Mouse (Mus musculus): ENCODE measurements around the gene Arhgef10l. TPM values are rescaled to one million over a fixed set of nuclear protein-coding genes. Genes with fewer than 3 reads are reported as not detected.

The Arhgef10l gene
- total RNA-seq (2014; fragmentation: Nextera tagmentation) (0.07 TPM in 1 of 2 replicates, not detected in the other), total RNA-seq (2017) (not detected in 2 replicates)

- ATAC-seq (replicated peaks; ENCODE audit: low FRiP score, low TSS enrichment, poor library complexity, severe bottlenecking), result no peak
Observed at GRCm38 (mm10) chr4:140665760-140666159, at the start of gene Arhgef10l. Gene Arhgef10l (minus strand): TSS chr4:140666012.

- no peak for ATAC-seq (replicated peaks; ENCODE audit: low FRiP score, low TSS enrichment, poor library complexity, severe bottlenecking)
Observed at GRCm38 (mm10) chr4:140714586-140714985, 48.8 kb upstream of the Arhgef10l start.

DNA sequence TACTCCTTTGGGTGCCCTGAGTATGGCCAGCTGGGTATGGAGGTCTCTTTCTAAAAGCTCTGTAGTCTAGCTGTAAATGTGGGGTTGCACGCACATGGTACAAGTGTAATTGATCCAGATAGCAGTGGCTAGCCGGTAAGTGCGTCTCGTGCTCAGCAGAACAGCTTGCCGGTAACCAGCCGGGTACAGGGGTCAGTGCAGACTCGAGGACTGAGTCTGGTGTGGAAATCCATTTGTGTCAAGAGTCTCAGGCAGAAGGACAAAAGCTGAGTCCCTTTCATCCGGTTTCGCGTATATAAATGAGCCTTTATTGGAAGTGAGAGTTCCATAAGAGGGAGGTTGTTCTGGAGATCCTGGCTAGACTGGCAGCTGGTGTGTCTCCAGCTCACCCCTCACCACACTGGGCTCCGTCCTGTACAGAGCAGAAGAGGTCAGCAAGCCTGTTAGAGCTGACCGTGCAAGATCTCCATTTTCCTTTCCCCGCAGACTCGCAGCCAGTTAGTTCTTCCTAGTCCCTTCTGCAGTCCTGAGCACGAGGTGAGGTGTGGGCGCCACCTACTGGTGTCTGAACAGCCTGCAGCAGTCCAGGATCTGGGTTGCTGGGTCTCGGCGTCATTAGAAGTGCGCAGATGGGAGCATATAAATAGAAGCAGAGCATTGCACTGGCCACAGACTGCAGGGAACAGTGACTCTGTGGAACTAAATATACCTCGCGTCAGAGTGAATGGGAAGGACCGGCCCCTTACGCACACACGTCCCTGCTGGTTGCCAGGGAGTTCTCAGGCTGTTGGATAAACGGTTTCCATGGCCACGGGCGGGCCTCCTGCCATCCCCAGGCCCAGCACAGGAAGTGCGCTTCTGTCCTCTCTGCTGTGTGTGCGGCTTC is 47.9 kb upstream of the Arhgef10l start:
- peak; percentile 60 for ATAC-seq (replicated peaks; ENCODE audit: low FRiP score, low TSS enrichment, poor library complexity, severe bottlenecking)

DNA sequence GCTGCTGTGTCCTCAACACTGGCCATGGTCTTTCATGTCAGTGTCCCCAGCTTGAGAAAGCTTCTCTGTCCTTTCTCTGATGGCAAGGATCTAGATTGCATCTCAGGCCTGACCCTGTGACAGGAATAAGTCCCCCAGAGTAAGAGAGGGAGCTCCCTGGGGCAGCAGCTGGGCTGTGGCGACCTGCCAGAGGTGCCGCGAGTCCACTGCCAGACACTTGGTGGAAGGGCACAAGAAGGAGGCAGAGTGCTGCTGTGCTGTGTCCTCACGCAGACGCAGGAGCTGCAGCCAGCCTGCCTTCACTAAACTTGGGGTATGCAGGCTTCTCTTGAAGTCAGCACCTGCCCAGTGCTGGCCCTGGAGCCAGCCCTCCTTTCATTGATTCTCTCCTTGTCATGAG is 45.5 kb upstream of the Arhgef10l start:
- ATAC-seq (replicated peaks; ENCODE audit: low FRiP score, low TSS enrichment, poor library complexity, severe bottlenecking), result no peak

- ATAC-seq (replicated peaks; ENCODE audit: low FRiP score, low TSS enrichment, poor library complexity, severe bottlenecking), result no peak
Observed at GRCm38 (mm10) chr4:140710781-140711180, 45.0 kb upstream of the Arhgef10l start.

DNA sequence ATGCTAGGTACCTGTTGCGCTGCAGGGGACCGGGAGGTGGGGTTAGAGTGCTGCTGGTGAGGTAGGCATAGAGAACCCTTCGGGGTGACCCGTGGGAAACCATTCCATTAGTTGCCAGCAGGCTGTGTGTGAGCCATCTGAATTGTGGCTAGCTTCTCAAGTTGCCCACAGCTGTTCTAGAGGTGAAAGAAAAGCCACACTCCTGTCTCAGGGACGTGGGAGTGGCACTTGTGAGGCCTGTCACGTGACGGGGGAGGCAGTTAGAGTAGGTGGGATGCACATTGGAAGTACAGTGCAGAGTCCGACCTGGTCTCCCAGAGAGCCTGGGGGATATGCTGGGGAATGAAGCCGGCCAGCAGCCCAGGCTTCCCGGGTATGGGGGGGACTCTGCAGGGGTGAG is 43.8 kb upstream of the Arhgef10l start:
- no peak for ATAC-seq (replicated peaks; ENCODE audit: low FRiP score, low TSS enrichment, poor library complexity, severe bottlenecking)

- no peak for ATAC-seq (replicated peaks; ENCODE audit: low FRiP score, low TSS enrichment, poor library complexity, severe bottlenecking)
Observed at GRCm38 (mm10) chr4:140709111-140709510, 43.3 kb upstream of the Arhgef10l start.

DNA sequence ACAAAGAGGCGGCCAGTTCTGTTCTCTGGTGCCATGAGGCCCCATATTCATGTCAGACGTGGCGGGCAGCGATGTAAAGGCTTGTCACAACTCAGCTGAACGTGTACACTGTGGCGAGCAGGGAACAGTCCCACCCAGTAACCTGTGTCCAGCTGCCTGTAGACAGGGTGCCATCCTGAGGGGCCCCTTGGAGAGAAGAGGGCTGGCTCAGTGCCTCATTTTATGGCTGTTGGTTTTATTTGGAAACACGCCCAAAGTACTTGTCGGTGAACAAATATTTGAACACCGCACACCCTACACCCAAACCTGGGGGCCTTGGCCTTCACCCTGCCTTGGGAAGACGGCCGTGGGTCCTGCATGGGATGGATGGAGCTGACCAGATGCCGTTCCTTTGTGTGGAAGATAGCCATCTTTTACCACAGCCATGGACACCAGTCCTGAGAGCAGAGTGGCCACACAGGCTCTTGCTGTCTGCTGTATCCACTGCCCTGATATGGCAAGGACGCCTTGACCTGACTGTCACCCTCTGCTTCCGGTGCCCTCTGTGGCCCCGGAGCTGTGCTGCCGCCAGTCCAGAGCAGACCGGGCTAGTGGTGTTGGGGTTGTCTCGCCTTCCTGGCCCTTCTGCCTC is 42.6 kb upstream of the Arhgef10l start:
- no peak for ATAC-seq (replicated peaks; ENCODE audit: low FRiP score, low TSS enrichment, poor library complexity, severe bottlenecking)

DNA sequence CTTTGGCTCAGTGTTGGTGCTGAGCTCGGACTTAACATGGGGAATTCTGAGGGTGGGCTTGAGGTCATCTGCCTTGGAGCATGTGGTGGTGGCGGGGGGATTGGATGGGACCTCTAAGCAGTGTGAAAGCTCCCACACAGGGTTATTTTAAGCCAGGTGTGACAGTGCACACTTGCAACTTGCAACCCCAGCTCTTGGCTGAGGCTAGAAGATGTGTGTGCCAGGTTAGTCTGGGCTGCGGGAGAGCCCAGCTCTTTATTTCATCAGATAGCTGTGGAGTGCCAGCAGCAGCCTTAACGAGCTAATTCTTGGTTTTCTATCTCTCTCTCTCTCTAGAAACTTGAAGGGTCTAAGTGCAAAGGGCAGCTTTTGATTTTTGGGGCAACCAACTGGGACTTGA is 41.8 kb upstream of the Arhgef10l start:
- ATAC-seq (replicated peaks; ENCODE audit: low FRiP score, low TSS enrichment, poor library complexity, severe bottlenecking), result no peak

DNA sequence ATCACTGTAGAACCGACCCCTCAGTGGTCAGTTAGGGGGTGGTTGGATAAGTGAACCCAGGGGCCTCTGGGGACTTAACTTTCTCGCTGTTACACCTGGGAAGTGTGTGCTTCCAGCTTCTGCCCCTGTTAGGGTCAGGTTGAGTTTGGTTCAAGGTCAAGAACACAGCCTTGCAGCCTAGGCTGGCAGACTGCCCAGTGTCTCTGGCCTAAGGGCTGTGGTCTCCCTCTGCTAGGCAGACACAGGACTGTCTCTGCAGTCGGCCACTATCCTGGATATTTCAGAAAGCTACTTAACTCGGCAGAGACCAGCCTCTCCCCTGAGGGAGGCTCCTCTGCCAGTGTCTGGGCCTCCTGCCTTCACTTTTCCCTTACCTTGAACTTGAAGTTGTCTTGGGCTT is 38.4 kb upstream of the Arhgef10l start:
- ATAC-seq (replicated peaks; ENCODE audit: low FRiP score, low TSS enrichment, poor library complexity, severe bottlenecking), result no peak

DNA sequence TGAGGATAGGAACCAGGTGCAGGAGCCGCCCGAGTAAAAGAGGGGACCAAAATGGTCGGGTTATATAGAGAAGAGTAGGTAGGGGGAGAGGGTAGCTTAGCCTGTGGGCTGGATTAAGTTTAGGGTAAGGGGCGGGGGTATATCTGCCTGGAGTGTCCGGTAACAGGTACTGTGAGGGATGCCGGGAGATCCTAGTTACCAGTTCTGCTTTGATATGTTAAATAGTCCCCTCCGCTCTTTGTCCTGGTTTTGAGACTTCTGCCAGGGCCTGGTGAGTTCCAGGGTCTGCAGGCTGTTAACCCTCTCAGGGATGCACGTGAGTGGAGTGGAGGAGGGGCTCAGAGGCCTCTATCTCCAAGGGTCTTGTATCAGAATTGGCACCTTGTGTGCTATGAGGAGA is 37.8 kb upstream of the Arhgef10l start:
- no peak for ATAC-seq (replicated peaks; ENCODE audit: low FRiP score, low TSS enrichment, poor library complexity, severe bottlenecking)

- no peak for ATAC-seq (replicated peaks; ENCODE audit: low FRiP score, low TSS enrichment, poor library complexity, severe bottlenecking)
Observed at GRCm38 (mm10) chr4:140702611-140703327, 37.0 kb upstream of the Arhgef10l start.

- no peak for ATAC-seq (replicated peaks; ENCODE audit: low FRiP score, low TSS enrichment, poor library complexity, severe bottlenecking)
Observed at GRCm38 (mm10) chr4:140701716-140702561, 36.1 kb upstream of the Arhgef10l start.

- peak; percentile 31; the same call in 1 of the 2 replicates for ATAC-seq (replicated peaks; ENCODE audit: low FRiP score, low TSS enrichment, poor library complexity, severe bottlenecking)
Observed at GRCm38 (mm10) chr4:140701049-140701715, 35.4 kb upstream of the Arhgef10l start.

DNA sequence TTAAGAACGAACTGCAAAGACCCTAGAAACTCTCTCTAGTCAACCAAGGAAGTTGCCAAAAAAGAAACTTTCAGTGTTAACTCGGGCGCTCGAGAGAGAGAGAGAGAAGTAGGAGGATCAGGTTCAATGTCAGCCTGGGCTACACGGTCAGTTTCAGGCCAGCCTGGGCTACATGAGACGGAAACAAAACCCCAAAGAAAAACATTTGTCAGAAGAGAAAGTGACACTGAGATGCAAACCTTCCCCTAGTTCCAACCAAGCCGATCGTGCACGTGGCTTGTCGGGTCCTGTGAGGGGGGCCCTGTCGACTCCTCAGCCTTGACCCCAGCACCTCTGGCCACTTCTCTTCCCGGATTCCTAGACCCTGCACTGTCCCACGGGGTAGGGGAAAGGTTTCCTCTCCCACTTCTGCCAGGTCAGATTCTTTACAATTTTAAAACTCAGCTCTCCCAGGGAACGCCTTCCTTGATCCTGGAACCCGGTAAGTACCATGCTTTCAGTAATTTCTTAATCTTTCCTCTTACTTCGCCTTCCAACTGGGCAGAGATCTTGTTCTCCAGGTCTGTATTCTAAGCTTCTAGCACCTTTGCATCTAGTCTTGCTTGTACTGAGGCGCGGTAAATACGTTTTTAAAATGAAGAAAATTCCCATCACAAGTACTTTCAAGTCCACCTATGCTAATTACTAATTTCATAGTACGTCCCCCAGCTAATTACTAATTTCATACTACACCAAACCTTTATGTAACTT is 34.6 kb upstream of the Arhgef10l start, which contains the start of gene Rcc2:
Rcc2 (plus strand) TSS at position 273 of the 750 bp plus-strand sequence.
- no peak for ATAC-seq (replicated peaks; ENCODE audit: low FRiP score, low TSS enrichment, poor library complexity, severe bottlenecking)

GRCm38 (mm10) chr4:140699441-140700127 is 33.8 kb upstream of the Arhgef10l start:
- ATAC-seq (replicated peaks; ENCODE audit: low FRiP score, low TSS enrichment, poor library complexity, severe bottlenecking), result peak; percentile 76

All from megakaryocyte-erythroid progenitor cell, adult 5-6 weeks (primary cell).